11 mouse cellular contexts compared by ENCODE assay signal in the genomic region with DNA sequence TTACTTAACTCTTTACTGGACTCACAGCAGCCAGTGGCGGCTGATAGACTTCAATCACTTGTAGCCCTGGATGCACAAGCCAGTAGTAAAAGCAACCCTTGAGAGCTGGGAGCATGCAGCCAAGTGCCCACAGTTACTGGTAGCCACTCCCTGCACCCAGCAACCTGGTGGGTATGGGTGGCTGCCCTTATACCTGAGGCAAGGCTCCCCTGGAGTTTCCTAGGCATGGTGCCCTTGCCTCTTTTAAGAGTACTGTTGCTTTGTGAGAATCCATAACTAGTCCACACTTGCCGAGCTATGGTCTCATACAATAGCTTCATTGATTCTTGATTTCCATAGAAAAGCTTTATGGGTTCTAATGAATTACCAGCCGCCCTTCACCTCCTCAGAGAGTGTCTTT.
DNase-seq lines count a peak whose midpoint lies in the region; ATAC-seq and TF ChIP-seq lines count a peak whose summit lies in the region.
"Had no signal": no experiment of that assay in that cellular context is flagged by ENCODE, and none has a peak within 500 bp of the region (broad histone marks: within the 10 kb centered on the region; RNA-seq: fewer than 3 reads in every experiment).

No protein-coding gene starts in this region.

- H3K27ac ChIP-seq in kidney, embryonic 15.5 days = 0 out of 2 replicates have a peak overlapping the region, but pooled peaks have one; percentile 18
- peak overlapping the region; percentile 79 for H3K27ac ChIP-seq in embryonic fibroblast, embryonic 13.5 days (ENCODE audit: insufficient read depth, low read length)
- H3K27ac ChIP-seq in limb, embryonic 14.5 days (replicated peaks; ENCODE audit: low read depth, low read length) = peak overlapping the region; percentile 86
- no peak overlapping the region for H3K27ac ChIP-seq in cerebellum, adult 2 months (ENCODE audit: insufficient read depth, low read length)

- TF ChIP-seq CTCF in embryonic fibroblast, embryonic 13.5 days (IDR thresholded peaks at IDR 0.05; ENCODE audit: borderline replicate concordance, insufficient read depth, low read length) = no peak
- no peak for TF ChIP-seq CTCF in cerebellum, adult 2 months (IDR thresholded peaks at IDR 0.05; ENCODE audit: borderline replicate concordance, insufficient read depth, low read depth, low read length)

- no peaks in the 10 kb centered on the region for H3K9me3 ChIP-seq in kidney, embryonic 15.5 days (replicated peaks)
- no peaks in the 10 kb centered on the region for H3K9me3 ChIP-seq in limb, embryonic 14.5 days (ENCODE audit: control insufficient read depth, low read length)
- H3K9me3 ChIP-seq: G1E had no signal

- DNase-seq in adrenal gland, adult 2 months = peak; percentile 34
- no peak for DNase-seq in adrenal gland, adult 8-10 months
- no peak for DNase-seq in kidney, postnatal 10 days
- DNase-seq in limb, embryonic 14.5 days (ENCODE audit: low spot score) = no peak
- no peak for DNase-seq in cerebellum, adult 2 months
- no peak for DNase-seq in frontal cortex, adult 2 months (ENCODE audit: extremely low spot score in 1 of 2, low spot score in 1 of 2)
- DNase-seq: cerebellum, adult 11 months had no signal

- H3K4me3 ChIP-seq in kidney, embryonic 15.5 days (replicated peaks) = peak overlapping the region; percentile 15
- peak overlapping the region; percentile 9 for H3K4me3 ChIP-seq in embryonic fibroblast, embryonic 13.5 days (ENCODE audit: insufficient read depth, low read length)
- peak overlapping the region; percentile 84 for H3K4me3 ChIP-seq in limb, embryonic 14.5 days (replicated peaks; ENCODE audit: low read length)
- H3K4me3 ChIP-seq in cerebellum, adult 2 months (replicated peaks; ENCODE audit: insufficient read depth, low read depth, low read length) = no peak overlapping the region
- H3K4me3 ChIP-seq: erythroblast, embryonic 14.5 days had no signal

- peaks cover 84% of the 10 kb centered on the region for H3K4me1 ChIP-seq in kidney, embryonic 15.5 days
- H3K4me1 ChIP-seq in embryonic fibroblast, embryonic 13.5 days (ENCODE audit: control insufficient read depth, insufficient read depth, low read length) = peaks cover 10% of the 10 kb centered on the region
- H3K4me1 ChIP-seq in limb, embryonic 14.5 days (ENCODE audit: control insufficient read depth, insufficient read depth, low read length) = peaks cover 61% of the 10 kb centered on the region
- peaks cover 25% of the 10 kb centered on the region for H3K4me1 ChIP-seq in cerebellum, adult 2 months (ENCODE audit: control insufficient read depth, insufficient read depth, low read length)

- peak overlapping the region; percentile 45 for H3K4me2 ChIP-seq in kidney, embryonic 15.5 days
- peak overlapping the region; percentile 85 for H3K4me2 ChIP-seq in limb, embryonic 14.5 days (replicated peaks; ENCODE audit: low read depth, low read length, severe bottlenecking)

- H3K9ac ChIP-seq in kidney, embryonic 15.5 days = 0 out of 2 replicates have a peak overlapping the region, but pooled peaks have one; percentile 21
- peak overlapping the region; percentile 94 for H3K9ac ChIP-seq in limb, embryonic 14.5 days (ENCODE audit: low read depth, low read length, severe bottlenecking)

- TF ChIP-seq POLR2A in embryonic fibroblast, embryonic 13.5 days (IDR thresholded peaks at IDR 0.05; ENCODE audit: low read depth, low read length) = no peak
- no peak for TF ChIP-seq POLR2A in limb, embryonic 14.5 days (IDR thresholded peaks at IDR 0.05; ENCODE audit: borderline replicate concordance, extremely low read depth, insufficient read depth, insufficient read length)
- no peak for TF ChIP-seq POLR2A in cerebellum, adult 2 months (IDR thresholded peaks at IDR 0.05; ENCODE audit: borderline replicate concordance, insufficient read depth, low read length)

- ATAC-seq in kidney, embryonic 15.5 days (replicated peaks; ENCODE audit: low FRiP score) = no peak
- ATAC-seq in limb, embryonic 14.5 days (ENCODE audit: low FRiP score, low read depth) = no peak

- H3K27me3 ChIP-seq in kidney, embryonic 15.5 days = no peaks in the 10 kb centered on the region
- no peaks in the 10 kb centered on the region for H3K27me3 ChIP-seq in limb, embryonic 14.5 days (ENCODE audit: control insufficient read depth, insufficient read depth, low read length)
- H3K27me3 ChIP-seq in cerebellum, adult 2 months (ENCODE audit: control insufficient read depth, insufficient read depth, low read length) = no peaks in the 10 kb centered on the region

- H3K36me3 ChIP-seq in kidney, embryonic 15.5 days = peaks cover 17% of the 10 kb centered on the region
- peaks cover 43% of the 10 kb centered on the region for H3K36me3 ChIP-seq in limb, embryonic 14.5 days (ENCODE audit: control insufficient read depth, insufficient read depth, low read length)

- 78% methylated on average over 3 of the region's 3 CpGs for WGBS in kidney, embryonic 15.5 days
- 35% methylated on average over 3 of the region's 3 CpGs for WGBS in limb, embryonic 14.5 days
- 82% methylated on average over 3 of the region's 3 CpGs for WGBS in cerebellum, adult 2 months
